Mouse (Mus musculus) ES-Bruce4 (cell line): Measurements from ENCODE around the gene 9130409I23Rik. TPM values are rescaled to one million over a fixed set of nuclear protein-coding genes. Genes with fewer than 3 reads are reported as not detected.
"Not testable (repeated sequence)": the region's sequence is repeated elsewhere in the genome, so short reads cannot be mapped to it uniquely, and the experiment has no call there.

ENCODE experiments used
- H3K27ac ChIP-seq: 2 replicates; pipeline ENCODE4 v1.5.1; 2012; ENCODE audit warnings: low read length, inconsistent platforms; ENCODE audit not compliant: insufficient read depth
- H3K27me3 ChIP-seq: 2 replicates; pipeline ENCODE4 v1.6.1; 2012; ENCODE audit warnings: mild to moderate bottlenecking, low read length, inconsistent platforms; ENCODE audit not compliant: control insufficient read depth, poor library complexity, insufficient read depth, severe bottlenecking
- H3K36me3 ChIP-seq: 2 replicates; pipeline ENCODE4 v1.6.1; 2012; ENCODE audit warnings: inconsistent platforms, mild to moderate bottlenecking, low read length, moderate library complexity; ENCODE audit not compliant: control insufficient read depth, poor library complexity, insufficient read depth, severe bottlenecking
- H3K4me1 ChIP-seq: one replicate; pipeline ENCODE4 v1.8.1; 2011; ENCODE audit warnings: low read length; ENCODE audit not compliant: control insufficient read depth, insufficient read depth
- H3K4me3 ChIP-seq: 2 replicates; pipeline ENCODE4 v1.5.1; 2011; ENCODE audit warnings: low read depth, mild to moderate bottlenecking, low read length
- H3K9ac ChIP-seq: 2 replicates; pipeline ENCODE4 v1.6.1; 2012; ENCODE audit warnings: low read depth, mild to moderate bottlenecking, inconsistent platforms; ENCODE audit not compliant: poor library complexity, severe bottlenecking
- H3K9me3 ChIP-seq: replicated peaks from 2 replicates; pipeline ENCODE4 v1.6.1; 2012; ENCODE audit warnings: mild to moderate bottlenecking, low read length, inconsistent platforms; ENCODE audit not compliant: control insufficient read depth, poor library complexity, insufficient read depth, severe bottlenecking
- CTCF ChIP-seq: IDR thresholded peaks from one replicate; pipeline ENCODE4 v1.8.1; 2011; ENCODE audit warnings: low read depth, low read length
- EP300 ChIP-seq: IDR thresholded peaks from 2 replicates; pipeline ENCODE4 v1.6.1; 2011; ENCODE audit warnings: low read depth, low read length; ENCODE audit not compliant: insufficient read depth
- POLR2A ChIP-seq: IDR thresholded peaks from one replicate; pipeline ENCODE4 v1.8.1; 2011; ENCODE audit warnings: low read length; ENCODE audit not compliant: insufficient read depth
- polyA plus RNA-seq: library from polyadenylated mRNA; stranded (reverse); fragments of >200 nt; gene quantifications from 2 replicates; pipeline ENCODE4 v1.2.4, GENCODE M21; 2011; ENCODE audit warnings: low read depth; ENCODE audit not compliant: missing spikeins, insufficient read depth, insufficient read length

9130409I23Rik gene
- polyA plus RNA-seq, 1 experiment, result not detected

DNA sequence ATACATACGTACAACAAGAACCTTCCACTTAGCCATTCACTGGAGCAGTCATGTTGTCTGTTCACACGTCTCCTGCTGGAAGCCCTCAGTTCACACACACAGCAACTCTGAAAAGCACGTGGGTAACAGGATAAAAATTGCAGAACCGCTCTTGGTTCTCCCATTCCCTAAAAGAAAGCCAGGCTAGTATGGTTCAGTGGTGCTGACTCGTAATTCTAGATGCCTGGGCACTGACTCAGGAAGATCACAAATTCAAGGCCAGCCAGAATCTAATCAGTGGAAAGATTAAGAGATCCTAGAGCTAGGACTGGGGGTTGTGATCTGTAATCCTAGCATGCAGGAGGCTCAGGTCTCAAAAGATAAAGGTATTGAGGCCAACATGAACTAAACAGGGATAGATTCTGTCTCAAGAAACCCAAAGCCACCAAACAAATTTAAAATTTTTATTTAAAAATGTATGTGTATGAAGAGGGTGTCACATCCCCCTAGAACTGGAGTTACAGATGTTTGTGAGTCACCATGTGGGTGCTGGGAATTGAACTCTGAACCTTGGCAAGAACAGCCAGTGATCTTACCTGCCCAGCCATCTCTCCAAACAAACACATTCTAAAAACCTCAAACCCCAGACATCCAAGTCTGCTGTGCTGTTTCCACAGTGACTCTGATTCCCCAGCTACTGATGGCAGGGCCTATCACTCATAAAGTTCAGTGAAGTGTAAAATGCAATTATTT, 30.1 kb upstream of the 9130409I23Rik start, which contains the start of gene Ephx1:
Gene Ephx1 (minus strand): TSS at position 149 of the 732 bp plus-strand sequence.
- H3K4me3 ChIP-seq, result no peak within 1 kb of the TSS
- H3K27ac ChIP-seq, result no peak within 1 kb of the TSS
- TF ChIP-seq CTCF (no peak), EP300 (no peak), POLR2A (no peak)
- H3K27me3 ChIP-seq, result no peaks in the 10 kb centered on the region
- H3K9ac ChIP-seq, result no peak within 1 kb of the TSS
- H3K36me3 ChIP-seq, result no peaks in the 10 kb centered on the region
- no peaks in the 10 kb centered on the region for H3K9me3 ChIP-seq
- peaks cover 2% of the 10 kb centered on the region for H3K4me1 ChIP-seq

DNA sequence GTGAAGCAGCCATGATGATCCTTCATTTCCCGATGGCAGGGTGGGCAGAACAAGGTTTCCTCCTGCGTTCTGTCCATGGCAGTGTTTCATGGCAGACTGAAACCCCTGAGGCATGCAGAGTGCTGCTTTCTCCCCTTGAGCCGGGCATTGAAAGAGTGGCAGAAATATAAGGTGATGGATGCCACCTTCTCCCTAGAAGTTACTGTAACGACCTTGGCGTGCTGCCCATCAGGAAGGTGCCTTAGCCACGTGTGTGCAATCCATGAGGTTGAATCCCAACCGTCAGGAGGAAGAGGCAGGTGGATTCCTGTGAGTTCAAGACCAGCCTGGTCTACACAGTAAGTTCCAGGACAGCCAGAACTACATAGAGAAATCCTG, 29.6 kb upstream of the 9130409I23Rik start:
- Histone ChIP-seq H3K27me3 (no peaks in the 10 kb centered on the region), H3K9ac (no peak overlapping the region), H3K4me1 (no peaks in the 10 kb centered on the region), H3K36me3 (no peaks in the 10 kb centered on the region), H3K4me3 (no peak overlapping the region), H3K9me3 (no peaks in the 10 kb centered on the region), H3K27ac (no peak overlapping the region)
- TF ChIP-seq CTCF, result no peak
- no peak for TF ChIP-seq EP300
- TF ChIP-seq POLR2A, result no peak

DNA sequence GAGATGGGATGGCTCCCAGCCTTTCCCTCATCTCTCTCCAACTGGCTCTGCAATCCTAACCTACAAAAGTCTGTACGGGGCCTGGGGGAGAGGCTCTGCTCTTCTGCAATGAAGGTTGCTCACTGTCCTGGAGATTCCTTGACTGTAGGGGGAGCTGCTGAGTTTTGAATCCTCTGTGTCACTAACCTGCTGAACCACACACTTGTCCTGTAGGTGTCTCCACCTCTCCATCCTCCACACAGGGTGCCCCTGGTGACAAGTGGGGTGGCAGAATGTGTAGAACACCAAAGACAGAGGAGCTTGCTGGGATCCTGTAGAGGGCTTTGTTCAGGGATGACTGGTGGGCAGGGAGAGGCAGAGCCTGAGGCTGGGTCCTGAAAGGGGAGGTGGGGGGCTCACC, 28.8 kb upstream of the 9130409I23Rik start:
- no peaks in the 10 kb centered on the region for H3K27me3 ChIP-seq
- no peak overlapping the region for H3K4me3 ChIP-seq
- no peaks in the 10 kb centered on the region for H3K36me3 ChIP-seq
- H3K9me3 ChIP-seq, result no peaks in the 10 kb centered on the region
- no peak overlapping the region for H3K27ac ChIP-seq
- H3K9ac ChIP-seq, result no peak overlapping the region
- TF ChIP-seq EP300 (no peak), CTCF (peak; percentile 97), POLR2A (no peak)
- no peaks in the 10 kb centered on the region for H3K4me1 ChIP-seq

DNA sequence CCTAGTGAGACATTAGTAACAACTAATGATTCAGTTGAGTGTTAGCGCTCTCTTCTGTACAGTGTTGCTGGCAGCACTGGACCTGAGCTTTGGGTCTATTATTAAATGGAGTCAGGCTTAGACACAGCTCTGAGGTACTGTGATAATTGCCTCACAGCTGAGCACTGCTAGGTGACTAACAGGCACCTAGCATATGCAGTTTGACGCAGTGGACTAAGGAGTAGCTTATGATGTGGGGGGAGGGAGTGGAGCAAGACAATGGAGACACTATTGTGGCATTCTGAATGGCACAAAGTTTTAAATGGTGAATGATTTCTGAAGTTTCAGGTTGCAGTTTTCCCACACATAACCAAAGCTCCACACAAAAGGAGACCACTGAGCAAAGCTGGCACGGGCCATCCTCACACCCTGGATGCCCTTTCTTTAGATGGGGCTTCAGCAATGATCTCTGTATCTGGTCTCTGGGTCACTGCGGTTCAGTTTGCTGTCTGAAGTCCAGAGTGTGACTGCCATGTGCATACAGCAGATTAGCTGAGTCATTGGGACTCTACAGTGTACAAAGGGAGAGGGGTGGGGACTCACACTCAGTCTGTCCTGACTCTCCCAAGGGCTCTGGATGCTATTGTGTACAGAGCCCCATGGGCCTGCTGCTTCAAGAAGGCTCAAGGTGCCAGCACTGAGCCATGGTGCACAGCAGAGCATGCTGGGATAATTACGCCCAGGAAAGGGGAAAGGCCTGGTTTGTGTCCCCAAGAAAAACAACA, 15.8 kb upstream of the 9130409I23Rik start:
- H3K4me3 ChIP-seq, H3K36me3 ChIP-seq, H3K9ac ChIP-seq, H3K27me3 ChIP-seq, H3K27ac ChIP-seq, H3K4me1 ChIP-seq: not testable (repeated sequence)
- peaks cover 12% of the 10 kb centered on the region for H3K9me3 ChIP-seq

DNA sequence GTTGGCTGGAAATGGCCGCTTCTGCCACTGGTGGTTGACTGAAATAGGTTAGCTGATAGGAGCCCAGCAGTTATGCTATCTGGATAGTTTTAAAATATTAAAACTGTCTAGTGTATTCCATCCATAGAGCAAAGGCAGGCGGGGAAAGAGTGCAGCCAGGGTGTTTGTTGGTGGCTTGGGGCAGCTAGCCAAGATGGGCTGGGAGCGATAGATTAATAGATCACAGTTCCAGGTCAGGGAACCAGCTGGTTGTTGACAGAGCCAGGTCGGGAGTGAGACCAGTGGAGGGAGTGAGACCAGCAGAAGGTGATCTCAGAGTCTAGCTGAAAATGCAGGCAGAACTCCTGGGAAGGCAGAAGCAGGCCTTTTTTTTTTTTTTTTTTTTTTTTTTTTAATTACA, 13.4 kb upstream of the 9130409I23Rik start:
- Histone ChIP-seq H3K4me3 (no peak overlapping the region), H3K4me1 (peaks cover 2% of the 10 kb centered on the region), H3K27me3 (no peaks in the 10 kb centered on the region), H3K36me3 (no peaks in the 10 kb centered on the region), H3K9me3 (peaks cover 4% of the 10 kb centered on the region), H3K27ac (no peak overlapping the region), H3K9ac (no peak overlapping the region)
- TF ChIP-seq EP300, result no peak
- TF ChIP-seq CTCF, result no peak
- no peak for TF ChIP-seq POLR2A

DNA sequence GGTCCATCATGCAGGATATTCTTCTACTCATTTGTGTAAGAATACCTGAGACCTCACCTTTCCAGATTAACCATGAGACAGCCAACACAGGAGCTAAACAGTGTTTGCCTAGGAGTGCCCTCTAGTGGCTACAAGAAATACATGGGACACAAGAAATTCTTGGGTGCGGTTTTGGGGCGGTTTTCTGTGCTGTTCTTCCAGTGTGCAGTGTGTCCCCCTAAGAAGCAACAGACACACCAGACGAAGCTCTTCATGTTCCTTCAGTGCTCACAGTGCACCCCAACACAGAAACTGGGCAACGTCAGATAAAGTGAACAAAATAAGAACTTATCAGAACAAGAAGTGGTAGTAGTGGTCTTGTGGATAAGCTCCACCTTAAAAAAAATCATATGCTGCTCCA, 11.4 kb upstream of the 9130409I23Rik start:
- Histone ChIP-seq H3K27me3 (no peaks in the 10 kb centered on the region), H3K9ac (no peak overlapping the region), H3K36me3 (no peaks in the 10 kb centered on the region), H3K4me3 (no peak overlapping the region), H3K9me3 (no peaks in the 10 kb centered on the region), H3K27ac (no peak overlapping the region), H3K4me1 (peaks cover 2% of the 10 kb centered on the region)
- TF ChIP-seq POLR2A, result no peak
- TF ChIP-seq CTCF, result peak; percentile 12
